Mouse (Mus musculus) cerebellum, adult (tissue): ENCODE data around the gene Pard6b.
"Not testable (repeated sequence)": the region's sequence is repeated elsewhere in the genome, so short reads cannot be mapped to it uniquely, and the experiment has no call there.

ENCODE experiments used
- ATAC-seq: cut with Nextera tagmentation; 2 replicates; pipeline ENCODE4 v1.9.2; 2017; ENCODE audit warnings: mild to moderate bottlenecking, moderate library complexity, mixed read lengths; ENCODE audit not compliant: insufficient number of reproducible peaks, low FRiP score, low TSS enrichment

Gene Pard6b

DNA sequence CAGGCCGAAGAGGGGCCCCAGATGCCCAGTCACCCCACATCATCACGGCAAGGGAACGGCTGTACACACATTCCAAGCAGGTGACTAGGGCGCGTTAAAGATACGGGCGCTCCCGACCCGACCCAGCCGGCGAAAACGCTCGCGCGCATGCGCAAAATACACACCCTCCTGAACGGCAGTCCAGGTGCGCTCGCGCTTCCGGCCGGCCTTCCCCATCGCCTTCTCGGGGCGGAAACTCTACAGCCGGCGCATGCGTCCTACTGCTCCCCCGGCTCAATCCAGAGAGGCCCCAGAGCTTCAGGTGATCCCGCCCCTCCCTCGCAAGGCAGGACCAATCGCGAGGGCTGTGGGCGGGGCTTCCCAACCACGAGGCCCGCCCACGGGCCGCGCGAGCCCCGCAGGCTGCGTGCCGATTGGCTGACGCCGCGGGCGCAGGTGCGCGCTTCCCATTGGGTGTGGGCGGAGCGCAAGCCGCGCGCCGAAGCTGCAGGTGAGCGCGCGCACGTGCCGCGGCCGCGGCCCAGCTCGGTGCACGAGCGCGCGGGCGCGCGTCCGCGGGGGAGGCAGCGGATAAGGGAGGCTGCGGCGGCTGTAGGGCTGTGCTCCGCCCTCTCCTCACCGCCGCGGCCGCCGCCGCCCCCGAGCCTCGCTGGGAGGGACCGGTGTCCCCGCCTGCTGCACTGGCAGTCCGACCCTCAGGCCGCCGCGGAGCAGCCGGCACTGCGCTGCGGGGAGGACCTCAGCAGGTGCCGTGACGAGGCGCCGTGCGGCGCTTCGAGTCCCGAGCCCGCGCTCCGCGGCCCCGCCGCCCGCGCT lies at the start of gene Pard6b:
TSS of gene Pard6b (plus strand) at position 574 of the 816 bp plus-strand sequence.
- ATAC-seq = peak; percentile 94

DNA sequence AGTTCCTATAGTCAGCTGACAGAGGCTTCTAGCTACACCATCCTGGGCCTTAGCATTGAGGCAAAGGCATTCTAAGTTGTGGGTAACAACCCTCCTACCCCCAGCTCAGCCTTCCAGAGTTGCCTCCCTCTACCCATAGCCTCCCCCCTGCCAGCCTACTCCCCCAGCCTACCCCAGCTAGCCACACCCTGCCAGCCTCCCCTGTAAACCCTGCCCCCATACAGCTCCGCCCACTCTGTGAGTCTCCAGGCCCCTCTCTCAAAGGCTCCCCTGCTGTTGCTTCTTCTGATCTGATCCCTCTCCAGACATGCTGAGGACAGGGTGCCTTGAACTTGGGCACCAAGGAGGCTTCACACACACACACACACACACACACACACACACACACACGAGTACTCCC lies 49.0 kb upstream of the Pard6b start:
- ATAC-seq = no peak

DNA sequence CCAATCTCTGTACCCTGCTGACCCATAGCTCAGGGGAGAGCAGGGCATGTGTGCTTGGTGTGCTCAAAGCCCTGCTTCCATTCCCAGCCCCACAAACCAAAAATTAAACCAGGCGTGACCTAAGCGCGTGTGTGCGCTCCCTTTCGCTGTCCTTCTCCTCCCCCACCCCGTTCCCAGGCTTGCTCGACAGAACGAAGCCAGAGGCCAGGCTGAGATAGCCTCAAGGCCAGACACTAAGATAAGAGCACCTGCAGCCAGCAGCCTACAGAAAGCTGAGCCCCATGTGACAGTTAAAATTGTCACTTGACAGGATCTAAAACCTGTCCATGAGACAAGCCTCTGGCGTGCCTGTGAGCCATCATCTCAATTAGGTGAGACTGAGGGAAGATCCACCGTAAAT lies 46.9 kb upstream of the Pard6b start:
- ATAC-seq = no peak

DNA sequence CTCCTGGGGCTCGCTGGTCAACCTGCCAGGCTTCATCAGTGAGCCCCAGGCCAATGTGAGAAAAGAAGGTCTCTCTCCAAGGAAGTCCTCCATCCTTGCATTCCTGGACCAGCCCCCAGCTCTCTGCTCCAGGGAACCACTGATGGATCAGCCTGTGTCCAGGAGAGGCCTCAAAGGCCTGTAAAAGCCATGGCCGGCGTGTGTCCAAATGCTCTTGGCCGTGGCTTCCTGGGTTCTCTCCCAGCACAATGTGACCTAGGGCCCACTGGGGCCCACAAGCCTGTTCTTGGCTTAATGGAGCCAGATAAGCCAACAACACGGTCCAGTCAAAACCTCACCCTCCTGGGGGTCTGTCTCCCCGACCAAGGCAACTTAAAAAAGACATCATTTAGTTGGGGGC lies 44.9 kb upstream of the Pard6b start:
- no peak for ATAC-seq

DNA sequence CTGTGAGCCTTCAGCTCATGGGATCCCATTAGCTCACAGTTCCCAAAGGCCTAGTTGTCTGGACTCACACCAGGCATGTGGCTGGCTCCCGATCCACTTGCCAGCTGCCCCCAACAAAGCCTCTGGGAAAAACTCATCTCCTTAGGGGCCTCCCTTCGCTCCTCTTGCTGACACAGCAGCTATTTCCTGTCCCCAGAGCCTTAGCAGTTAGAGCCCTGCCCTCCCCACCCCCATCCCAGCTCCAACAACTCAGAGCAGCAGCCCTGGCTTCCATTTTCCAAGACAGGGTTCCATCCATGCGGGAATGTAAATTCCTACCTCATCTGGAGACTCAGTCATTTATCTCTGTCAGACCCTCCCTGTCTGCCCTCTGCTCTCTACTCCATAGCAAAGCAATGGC lies 43.7 kb upstream of the Pard6b start:
- no peak for ATAC-seq

DNA sequence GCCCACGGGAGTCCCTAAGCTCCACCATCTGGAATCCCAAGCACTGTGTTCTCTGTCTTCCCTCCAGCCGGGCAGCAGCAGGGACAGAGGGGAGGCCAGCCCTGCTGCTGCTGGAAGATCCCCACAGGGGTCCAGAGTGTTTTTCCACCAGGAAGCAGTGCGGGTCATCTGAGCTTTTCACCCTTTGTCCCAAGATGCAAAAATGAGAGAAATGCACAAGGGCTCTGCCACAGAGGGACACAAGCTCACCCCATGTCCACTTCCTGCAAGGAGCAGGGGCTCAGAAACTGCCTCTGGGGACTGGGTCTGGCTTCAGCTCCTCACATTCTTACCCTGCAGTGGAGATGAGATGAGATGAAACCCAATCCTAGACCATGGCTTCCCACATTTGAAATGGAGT lies 40.1 kb upstream of the Pard6b start:
- ATAC-seq = no peak

DNA sequence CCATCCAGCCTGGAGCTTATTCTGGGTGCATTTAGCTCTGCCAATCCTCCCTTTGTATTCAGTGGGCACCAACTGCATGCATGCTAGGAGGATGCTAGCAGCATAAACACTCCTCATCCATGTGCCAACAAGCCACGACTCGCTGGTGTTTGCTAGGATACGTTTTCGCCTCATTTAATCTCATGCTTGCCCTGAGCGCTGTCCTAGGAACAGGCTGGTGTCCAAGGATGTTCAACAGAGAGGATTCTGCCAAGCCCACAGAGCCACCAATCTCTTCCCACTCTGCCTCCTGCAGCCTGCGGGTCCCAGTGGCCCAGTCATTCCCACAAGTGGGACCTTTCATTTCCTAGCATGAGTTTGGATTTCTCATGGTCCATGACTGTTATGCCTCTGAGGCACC lies 38.8 kb upstream of the Pard6b start:
- ATAC-seq = no peak

DNA sequence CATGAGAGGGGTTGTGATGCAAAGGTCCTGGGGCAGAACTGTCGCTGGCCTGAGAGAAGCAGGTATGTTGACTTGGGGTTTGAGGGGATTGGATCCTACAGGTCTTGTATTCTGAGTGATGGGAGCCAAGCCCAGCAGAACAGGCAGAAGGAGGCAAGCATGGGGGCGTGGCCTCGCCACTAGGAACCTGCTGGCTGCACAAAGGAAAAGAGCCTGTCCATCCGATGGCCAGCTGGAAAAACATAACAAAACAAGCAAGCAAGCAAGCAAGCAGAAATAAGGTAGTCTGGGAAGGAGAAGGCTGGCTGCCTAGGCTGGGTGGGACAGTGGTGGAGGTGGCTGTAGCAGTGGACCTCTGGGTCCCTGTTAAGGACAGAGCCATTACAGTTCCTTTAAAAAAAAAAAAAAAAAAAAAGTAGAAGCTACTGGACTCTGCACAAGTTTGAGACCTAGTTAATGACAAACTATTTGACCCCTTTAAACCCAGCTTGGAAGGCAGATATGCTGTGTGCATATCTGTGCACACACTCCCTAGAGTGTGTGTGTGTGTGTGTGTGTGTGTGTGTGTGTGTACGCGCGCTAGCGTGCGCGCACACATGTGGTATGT lies 36.0 kb upstream of the Pard6b start:
- no peak for ATAC-seq

DNA sequence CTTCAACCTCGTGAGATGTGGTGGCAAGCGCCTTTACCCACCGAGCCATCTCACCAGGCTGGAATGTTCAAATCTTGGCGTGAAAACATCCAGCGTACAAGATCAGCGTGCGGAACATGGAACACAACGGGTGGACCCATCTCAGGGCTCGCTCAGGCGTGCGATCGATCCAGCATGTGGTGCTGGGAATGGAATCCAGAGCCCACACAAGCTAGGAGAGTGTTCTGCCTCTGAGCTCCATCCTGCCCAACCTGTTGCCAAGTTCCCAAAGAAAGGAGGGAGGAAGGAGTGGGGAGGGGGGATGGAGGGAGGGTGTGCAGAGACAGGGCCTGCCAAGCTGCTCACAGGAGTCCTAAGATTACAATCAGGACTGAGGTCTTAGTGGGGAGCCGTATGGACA lies 35.4 kb upstream of the Pard6b start:
- ATAC-seq = no peak

DNA sequence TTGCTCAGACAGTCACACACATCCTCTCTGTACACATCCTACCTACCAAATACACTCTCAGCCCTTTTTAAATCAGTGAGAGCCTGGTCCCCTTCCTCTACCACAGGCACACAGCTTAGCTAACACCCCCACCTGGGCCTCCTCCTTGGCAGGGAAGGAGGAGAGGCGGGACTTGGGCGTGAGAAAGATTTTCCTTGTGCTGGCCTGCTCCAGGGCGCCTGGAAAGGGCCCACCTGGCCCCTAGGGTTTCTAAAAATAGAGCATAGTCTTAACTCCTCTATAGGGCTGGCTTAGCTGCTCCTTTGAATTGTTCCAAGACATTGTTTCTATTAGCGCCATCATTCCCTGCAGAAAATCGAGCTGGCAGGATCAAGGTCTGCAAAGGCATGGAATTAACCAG lies 35.0 kb upstream of the Pard6b start:
- ATAC-seq = no peak

DNA sequence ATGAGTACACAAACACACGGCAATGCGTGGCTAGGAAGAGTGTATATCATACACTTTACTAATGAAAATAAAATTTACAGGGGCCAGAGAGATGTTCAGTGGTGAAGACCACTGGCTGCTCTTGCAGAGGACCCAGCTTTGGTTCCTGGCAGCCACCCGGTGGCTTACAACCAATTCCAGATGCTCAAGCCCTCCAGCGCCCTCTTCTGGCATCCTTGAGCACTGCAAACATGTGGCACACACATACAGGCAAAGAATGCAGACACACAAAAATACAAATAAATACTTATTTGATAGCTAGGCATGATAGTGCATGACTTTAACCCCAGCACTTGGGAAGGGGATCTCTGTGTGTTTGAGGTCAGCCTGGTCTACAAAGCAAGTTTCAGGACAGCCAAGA lies 34.3 kb upstream of the Pard6b start:
- no peak for ATAC-seq

DNA sequence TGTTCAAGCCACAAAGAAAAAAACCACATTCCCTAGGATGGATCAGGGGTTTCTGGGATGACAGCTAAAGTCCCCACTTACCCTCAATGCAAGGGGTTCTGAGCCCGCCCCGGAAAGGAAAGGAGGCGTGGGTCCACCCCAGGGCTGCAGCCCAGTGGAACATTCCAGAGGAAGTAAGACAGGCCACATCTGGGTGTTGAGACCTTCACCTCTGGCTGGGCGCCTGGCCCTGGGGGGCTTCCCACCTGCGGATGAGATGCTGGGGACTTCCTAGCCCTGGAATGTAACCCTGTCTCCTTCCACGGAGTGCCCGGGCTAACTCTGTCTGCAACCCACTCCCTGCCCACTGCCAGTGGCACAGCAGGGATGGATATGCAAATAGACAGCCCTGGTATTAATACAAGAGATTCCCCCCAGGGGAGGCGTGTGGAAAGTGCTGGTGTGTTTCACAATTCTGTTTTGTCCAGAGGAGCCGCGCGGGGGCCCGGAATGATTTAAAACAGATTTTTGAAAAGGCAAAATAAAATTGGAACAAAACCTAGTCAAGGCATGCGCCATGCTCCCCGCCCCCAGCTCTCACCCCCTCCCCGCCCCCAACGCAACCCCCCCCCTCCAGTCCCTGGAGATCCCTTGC lies 31.7 kb upstream of the Pard6b start:
- ATAC-seq = no peak

DNA sequence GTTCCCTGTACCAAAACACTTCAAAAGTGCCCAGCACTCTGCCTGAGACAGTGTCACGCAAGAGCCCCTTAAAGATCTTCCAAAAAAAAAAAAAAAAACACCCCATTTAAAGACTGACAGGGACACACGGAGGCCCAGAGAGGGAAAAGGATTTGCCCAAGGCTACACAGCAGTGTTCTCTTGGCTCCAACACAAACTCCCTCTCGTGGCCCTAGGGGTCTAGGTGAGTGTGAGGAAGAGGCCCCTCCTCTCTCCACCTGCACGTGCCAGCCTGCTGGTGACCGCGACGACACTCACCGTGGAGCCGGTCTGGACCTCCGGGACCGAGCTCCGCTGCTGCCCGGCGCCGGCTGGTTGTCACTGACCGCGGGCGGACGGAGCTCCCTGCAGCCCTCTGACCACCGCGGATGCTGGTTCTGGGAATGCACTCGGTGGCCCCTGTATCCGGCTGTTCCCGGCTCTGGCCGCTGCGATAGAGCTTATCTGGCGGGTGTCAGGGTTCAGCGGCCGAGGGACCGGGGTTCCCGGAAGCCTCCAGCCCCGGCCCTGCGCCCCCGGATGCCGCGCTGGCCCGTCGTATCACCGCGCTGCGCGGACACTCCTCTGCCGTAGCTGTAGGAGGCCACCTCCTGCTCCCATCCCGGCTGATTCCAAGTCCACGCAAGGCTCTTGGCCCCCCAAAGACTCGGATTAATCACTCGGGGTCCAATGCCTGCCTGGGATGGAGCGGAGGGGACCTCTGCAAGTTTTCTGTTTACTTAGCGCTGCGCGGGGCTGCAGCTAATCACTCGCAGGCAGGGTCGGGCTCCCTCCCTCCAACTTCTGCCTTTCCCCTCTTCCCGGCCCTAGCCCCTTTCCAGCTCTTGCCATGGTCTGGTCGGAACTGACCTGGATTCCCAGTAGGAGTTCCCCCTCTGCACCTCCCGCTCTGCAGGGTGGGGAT lies 30.5 kb upstream of the Pard6b start:
- ATAC-seq = no peak

DNA sequence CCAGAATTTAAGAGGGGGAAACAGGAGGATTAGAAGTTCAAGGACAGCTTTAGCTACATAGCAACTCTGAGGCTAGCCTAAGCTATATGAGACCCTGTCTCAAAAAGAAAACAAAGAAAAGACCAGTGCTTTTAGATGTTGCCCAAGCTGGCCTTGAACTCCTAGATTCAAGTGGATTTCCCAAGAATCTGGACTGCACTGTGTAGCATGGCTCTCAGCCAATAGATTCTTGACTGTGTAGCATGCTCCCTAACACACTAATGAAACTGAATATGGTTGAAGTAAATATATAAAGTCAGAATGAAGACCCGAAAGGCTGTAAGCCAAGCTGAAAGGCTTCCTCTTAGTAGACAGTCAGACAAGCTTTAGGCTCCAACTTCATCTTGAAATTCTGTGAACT lies 28.6 kb upstream of the Pard6b start:
- ATAC-seq = no peak

DNA sequence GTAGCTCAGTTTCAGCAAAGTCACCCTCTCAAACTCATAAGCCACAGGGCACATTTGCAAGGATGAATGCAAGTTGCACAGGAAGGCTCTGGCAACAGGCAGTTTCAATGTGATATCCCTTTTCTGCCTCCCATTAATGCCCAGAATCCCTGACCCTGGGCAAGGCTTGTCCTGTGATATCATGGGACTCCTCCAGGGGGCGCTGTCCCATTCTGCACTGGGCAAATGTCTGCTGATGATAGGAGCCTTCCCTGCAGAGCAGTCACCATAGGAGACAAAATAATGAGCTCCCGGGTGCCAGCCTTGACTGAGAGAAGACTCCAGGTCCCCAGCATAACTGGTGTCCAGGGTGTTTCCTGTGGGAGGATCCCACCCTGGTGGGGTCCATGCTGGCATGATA lies 28.1 kb upstream of the Pard6b start:
- no peak for ATAC-seq

DNA sequence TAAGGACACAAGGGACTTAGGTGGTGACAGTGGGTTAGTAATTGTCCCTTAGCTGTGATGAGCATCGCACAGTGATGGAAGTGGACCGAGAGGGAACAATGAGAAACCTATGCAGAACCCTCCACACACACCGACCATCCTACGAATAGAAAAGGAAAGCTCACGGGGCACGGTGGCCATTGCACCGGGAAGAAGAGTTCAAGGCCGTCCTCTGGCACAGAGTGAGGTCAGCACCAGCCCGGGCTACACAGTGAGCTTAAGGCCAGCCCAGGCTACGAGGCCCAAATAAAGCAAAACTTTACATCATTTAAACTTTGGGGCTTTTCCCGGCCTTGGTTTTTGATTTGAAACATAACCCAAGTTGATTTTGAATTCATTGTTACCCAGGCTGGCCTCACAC lies 26.7 kb upstream of the Pard6b start:
- ATAC-seq = no peak

DNA sequence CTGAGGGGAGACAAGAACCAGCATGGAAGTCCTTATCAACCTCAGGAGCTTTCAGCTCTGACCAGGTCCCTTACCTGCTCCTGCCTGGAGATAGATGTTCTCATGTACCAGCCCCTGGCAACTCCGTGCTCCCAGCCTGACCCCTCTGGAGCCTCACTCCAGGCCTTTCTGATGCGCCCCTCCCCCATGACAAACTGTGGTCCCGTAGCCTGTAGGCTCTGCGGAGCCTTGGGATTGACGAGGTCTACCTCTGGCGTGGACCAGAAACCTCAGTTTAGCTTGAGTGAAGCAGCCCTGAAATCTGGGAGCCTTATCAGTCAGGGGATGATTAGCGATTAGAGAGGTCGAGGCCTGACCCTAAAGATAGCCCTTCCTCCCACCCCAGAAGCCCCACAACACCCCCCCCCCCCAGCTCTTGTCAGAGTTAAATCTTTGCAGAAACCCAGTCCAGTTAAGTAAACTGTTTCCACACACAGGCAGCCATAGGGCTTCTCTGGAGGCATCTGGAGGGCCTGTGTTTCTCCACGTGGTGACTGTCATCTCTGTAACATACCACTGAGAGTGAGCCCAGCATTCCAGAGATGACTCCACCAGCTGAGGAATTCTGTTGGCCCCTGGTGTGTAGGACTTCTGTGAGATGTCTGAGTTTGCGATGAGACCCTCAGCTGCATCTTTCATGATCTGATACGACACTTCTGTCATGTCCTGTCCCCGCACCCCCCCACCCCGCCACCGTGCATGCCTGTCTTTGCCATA lies 24.7 kb upstream of the Pard6b start:
- no peak for ATAC-seq

DNA sequence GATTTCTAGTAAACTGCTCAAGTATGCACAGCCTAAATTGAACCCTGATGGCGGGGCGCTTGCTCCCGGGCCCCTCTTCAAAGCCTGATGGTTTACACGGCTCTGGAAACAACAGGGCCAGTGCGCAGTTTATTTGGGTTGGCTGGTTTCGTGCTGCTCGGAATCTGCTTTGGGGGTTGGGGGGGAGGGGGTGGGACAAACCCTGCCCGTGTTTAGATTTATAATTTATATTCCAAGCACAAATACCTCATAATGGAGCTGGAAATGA lies 24.2 kb upstream of the Pard6b start:
- no peak for ATAC-seq

DNA sequence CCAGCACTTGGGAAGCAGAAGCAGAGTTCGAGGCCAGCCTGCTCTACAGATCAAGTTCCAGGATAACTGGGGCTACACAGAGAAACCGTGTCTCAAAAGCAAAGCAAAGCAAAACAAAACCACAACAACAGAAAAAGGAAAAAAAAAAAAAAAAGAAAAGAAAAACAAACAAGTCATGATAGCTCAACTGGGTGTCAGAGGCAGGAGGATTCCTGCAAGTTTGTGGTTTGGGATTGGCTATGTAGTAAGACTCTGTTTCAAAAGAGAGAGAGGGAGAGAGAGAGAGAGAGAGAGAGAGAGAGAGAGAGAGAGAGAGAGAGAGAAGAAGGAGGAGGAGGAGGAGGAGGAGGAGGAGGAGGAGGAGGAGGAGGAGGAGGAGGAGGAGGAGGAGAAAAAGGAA lies 22.9 kb upstream of the Pard6b start:
- not testable (repeated sequence) for ATAC-seq

DNA sequence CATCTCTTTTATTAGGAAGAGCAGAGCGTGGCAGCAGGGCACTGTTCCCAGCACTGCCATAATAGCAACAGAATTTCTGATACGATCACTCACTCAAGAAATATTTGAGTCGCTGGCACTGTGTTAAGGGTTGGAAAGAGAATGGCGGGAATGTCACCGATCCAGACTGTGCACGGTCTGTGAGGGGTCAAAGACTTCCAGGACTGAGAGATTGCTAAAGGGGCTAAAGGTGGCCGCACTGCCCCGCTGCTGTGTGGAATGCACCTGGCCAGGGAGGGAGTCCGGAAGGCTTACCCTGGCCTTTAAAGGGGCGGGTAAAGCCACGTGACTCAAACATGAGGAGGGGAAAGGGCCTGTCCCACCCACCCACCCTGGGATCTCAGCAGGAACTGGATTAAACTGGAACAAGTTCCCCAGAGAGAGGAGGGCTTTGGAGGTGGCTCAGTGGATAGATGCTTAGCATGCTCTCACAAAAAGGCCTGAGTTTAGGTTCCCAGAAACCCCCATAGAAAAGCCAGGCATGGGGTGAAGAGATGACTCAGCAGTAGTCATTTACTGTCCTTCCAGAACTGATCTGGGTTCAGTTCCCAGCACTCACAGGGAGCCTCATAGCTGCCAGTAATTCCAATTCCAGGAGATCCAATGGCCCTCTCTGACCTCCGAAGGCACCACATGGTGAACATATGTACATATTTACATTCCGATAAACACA lies 22.2 kb upstream of the Pard6b start:
- ATAC-seq = no peak
